Mouse (Mus musculus): Measurements from ENCODE around the gene Prex1.

Gene Prex1

GRCm38 (mm10) chr2:166632571-166633361 is 80.9 kb downstream of the Prex1 start:
- no peak for DNase-seq (ENCODE audit: low spot score)

- DNase-seq (ENCODE audit: low spot score), result no peak
These were observed 81.9 kb downstream of the Prex1 start for GRCm38 (mm10) chr2:166631621-166632171.

- DNase-seq (ENCODE audit: low spot score), result no peak
These were observed 82.4 kb downstream of the Prex1 start for GRCm38 (mm10) chr2:166631189-166631588.

GRCm38 (mm10) chr2:166629941-166630674 is 83.5 kb downstream of the Prex1 start:
- no peak for DNase-seq (ENCODE audit: low spot score)

- DNase-seq (ENCODE audit: low spot score), result no peak
These were observed 86.1 kb downstream of the Prex1 start for GRCm38 (mm10) chr2:166627578-166627977.

- no peak for DNase-seq (ENCODE audit: low spot score)
These were observed 88.4 kb downstream of the Prex1 start for GRCm38 (mm10) chr2:166625219-166625618.

GRCm38 (mm10) chr2:166623081-166623567 is 90.5 kb downstream of the Prex1 start:
- DNase-seq (ENCODE audit: low spot score), result no peak

GRCm38 (mm10) chr2:166622590-166622989 is 91.0 kb downstream of the Prex1 start:
- DNase-seq (ENCODE audit: low spot score), result no peak

- no peak for DNase-seq (ENCODE audit: low spot score)
These were observed 91.6 kb downstream of the Prex1 start for GRCm38 (mm10) chr2:166622079-166622478.

GRCm38 (mm10) chr2:166620529-166621466 is 92.8 kb downstream of the Prex1 start:
- no peak for DNase-seq (ENCODE audit: low spot score)

- DNase-seq (ENCODE audit: low spot score), result no peak
These were observed 93.6 kb downstream of the Prex1 start for GRCm38 (mm10) chr2:166619906-166620490.

- DNase-seq (ENCODE audit: low spot score), result no peak
These were observed 94.4 kb downstream of the Prex1 start for GRCm38 (mm10) chr2:166619270-166619669.

GRCm38 (mm10) chr2:166617706-166618105 is 95.9 kb downstream of the Prex1 start:
- no peak for DNase-seq (ENCODE audit: low spot score)

- DNase-seq (ENCODE audit: low spot score), result peak; percentile 88
These were observed 98.1 kb downstream of the Prex1 start for GRCm38 (mm10) chr2:166615338-166616075.

- DNase-seq (ENCODE audit: low spot score), result no peak
These were observed 103.4 kb downstream of the Prex1 start for GRCm38 (mm10) chr2:166610271-166610670.

- DNase-seq (ENCODE audit: low spot score), result no peak
These were observed 105.1 kb downstream of the Prex1 start for GRCm38 (mm10) chr2:166608509-166608908.

- no peak for DNase-seq (ENCODE audit: low spot score)
These were observed 107.0 kb downstream of the Prex1 start for GRCm38 (mm10) chr2:166606481-166607245.

GRCm38 (mm10) chr2:166606053-166606452 is 107.6 kb downstream of the Prex1 start:
- DNase-seq (ENCODE audit: low spot score), result peak; percentile 10

- DNase-seq (ENCODE audit: low spot score), result no peak
These were observed 108.3 kb downstream of the Prex1 start for GRCm38 (mm10) chr2:166605164-166605831.

Measured in adipocyte (in vitro differentiated cells).